Mouse (Mus musculus) kidney, postnatal 0 days (tissue): ENCODE measurements around the gene Tnip1. TPM values are rescaled to one million over a fixed set of nuclear protein-coding genes. Genes with fewer than 3 reads are reported as not detected.

Experiments
- ATAC-seq: fragments of 200-750 bp; cut with Nextera tagmentation; replicated peaks from 2 replicates; pipeline ENCODE4 v1.8.0; 2017; ENCODE audit warnings: low read depth, moderate number of reproducible peaks, moderate TSS enrichment, moderate library complexity; ENCODE audit not compliant: low FRiP score
- DNase-seq: peaks from one replicate; pipeline ENCODE4 v3.0.0-alpha.2; 2016; ENCODE audit warnings: low spot score
- H3K27ac ChIP-seq: fragments of 300-500 bp; sonication (generic); 2 replicates; pipeline ENCODE4 v1.5.1; 2014; ENCODE audit warnings: mild to moderate bottlenecking
- H3K27me3 ChIP-seq: fragments of 300-500 bp; sonication (generic); 2 replicates; pipeline ENCODE4 v1.6.1; 2014; ENCODE audit warnings: low read length, mixed read lengths; ENCODE audit not compliant: insufficient read depth
- H3K36me3 ChIP-seq: fragments of 300-500 bp; sonication (generic); 2 replicates; pipeline ENCODE4 v1.6.1; 2014; ENCODE audit warnings: low read length, mixed read lengths; ENCODE audit not compliant: insufficient read depth
- H3K4me1 ChIP-seq: fragments of 300-500 bp; sonication (generic); replicated peaks from 2 replicates; pipeline ENCODE4 v1.6.1; 2014; ENCODE audit warnings: antibody characterized with exemption, low read length, mixed read lengths; ENCODE audit not compliant: insufficient read depth
- H3K4me2 ChIP-seq: fragments of 300-500 bp; sonication (generic); 2 replicates; pipeline ENCODE4 v1.6.1; 2014; ENCODE audit warnings: mild to moderate bottlenecking, low read length, moderate library complexity, mixed read lengths
- H3K4me3 ChIP-seq: fragments of 300-500 bp; sonication (generic); replicated peaks from 2 replicates; pipeline ENCODE4 v1.5.1; 2014; ENCODE audit warnings: low read depth, low read length
- H3K9ac ChIP-seq: fragments of 300-500 bp; sonication (generic); 2 replicates; pipeline ENCODE4 v1.6.1; 2014; ENCODE audit warnings: low read depth, low read length
- H3K9me3 ChIP-seq: fragments of 300-500 bp; sonication (generic); replicated peaks from 2 replicates; pipeline ENCODE4 v1.6.1; 2016; ENCODE audit warnings: low read length, inconsistent platforms, mixed read lengths
- CTCF ChIP-seq: IDR thresholded peaks from 2 replicates; pipeline ENCODE4 v1.5.1; 2016; ENCODE audit warnings: antibody characterized with exemption, low read depth, mild to moderate bottlenecking, moderate library complexity
- WGBS: fragments of 180-500 bp; shearing (Covaris S2); extraction: QIAGEN DNeasy Blood & Tissue Kit; methylation state at CpG from one replicate; pipeline ENCODE4 v1.1.7; 2014; 5-methylcytosine and 5-hydroxymethylcytosine counted together
- polyA plus RNA-seq: library from polyadenylated mRNA; unstranded; fragments of >200 nt; fragmentation: Nextera tagmentation; extraction: Ambion mirVana; gene quantifications from 2 replicates; pipeline ENCODE4 v1.2.1, GENCODE M21; 2015

Gene Tnip1
- polyA plus RNA-seq, 1 experiment from 2014 or later, result 17.5 TPM

DNA sequence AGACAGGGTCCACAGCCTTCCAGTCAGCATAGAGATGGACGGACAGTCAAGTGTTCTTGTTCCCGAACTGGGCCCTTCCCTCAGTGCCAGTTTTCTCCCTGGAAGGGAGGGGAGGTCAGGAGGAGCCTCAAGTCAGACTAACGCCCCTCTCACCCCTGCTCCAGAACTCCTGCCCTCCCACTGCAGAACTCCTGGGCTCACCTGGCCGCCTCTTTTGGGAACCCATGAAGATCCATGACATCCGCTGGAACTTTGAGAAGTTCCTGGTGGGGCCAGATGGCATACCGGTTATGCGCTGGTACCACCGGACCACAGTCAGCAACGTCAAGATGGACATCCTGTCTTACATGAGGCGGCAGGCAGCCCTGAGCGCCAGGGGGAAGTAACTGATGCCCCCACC is 53.4 kb downstream of the Tnip1 start:
- H3K27me3 ChIP-seq, result no peaks in the 10 kb centered on the region
- DNase-seq (no peak), ATAC-seq (no peak)
- H3K4me2 ChIP-seq, result no peak overlapping the region
- no peak overlapping the region for H3K9ac ChIP-seq
- H3K4me3 ChIP-seq, result no peak overlapping the region
- peaks cover 17% of the 10 kb centered on the region for H3K36me3 ChIP-seq
- H3K4me1 ChIP-seq, result no peaks in the 10 kb centered on the region
- 91% methylated on average over 11 of the region's 11 CpGs for WGBS
- no peaks in the 10 kb centered on the region for H3K9me3 ChIP-seq
- TF ChIP-seq CTCF, result no peak
- H3K27ac ChIP-seq, result no peak overlapping the region

DNA sequence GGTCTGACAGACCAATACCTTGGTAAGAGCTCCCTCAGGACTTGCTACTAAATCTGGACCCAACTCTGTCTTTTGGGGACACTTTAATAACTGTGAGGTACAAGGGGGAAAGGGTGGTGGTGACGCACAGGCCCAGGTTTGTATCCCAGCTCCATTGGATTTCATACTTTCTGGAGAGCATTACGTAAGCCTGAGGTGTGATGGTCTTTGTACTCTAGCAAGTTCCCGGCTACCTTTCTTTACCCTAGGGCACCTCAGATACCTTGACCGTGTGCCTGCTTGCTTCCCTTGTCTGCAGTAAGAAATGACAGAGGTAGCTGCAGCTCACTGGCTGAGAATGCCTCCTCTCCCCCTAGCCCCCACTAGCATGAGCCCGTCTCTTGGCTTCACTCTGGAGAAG is 55.5 kb downstream of the Tnip1 start:
- Histone ChIP-seq H3K27me3 (no peaks in the 10 kb centered on the region), H3K9ac (no peak overlapping the region), H3K4me2 (no peak overlapping the region), H3K4me3 (no peak overlapping the region), H3K9me3 (no peaks in the 10 kb centered on the region), H3K36me3 (peaks cover 14% of the 10 kb centered on the region; the same call in 1 of the 2 replicates), H3K4me1 (0 out of 2 replicates have a peak, but pooled peaks cover 4% of the 10 kb centered on the region), H3K27ac (no peak overlapping the region)
- WGBS, result 96% methylated on average over 5 of the region's 5 CpGs
- DNase-seq (no peak), ATAC-seq (no peak)
- TF ChIP-seq CTCF, result no peak

DNA sequence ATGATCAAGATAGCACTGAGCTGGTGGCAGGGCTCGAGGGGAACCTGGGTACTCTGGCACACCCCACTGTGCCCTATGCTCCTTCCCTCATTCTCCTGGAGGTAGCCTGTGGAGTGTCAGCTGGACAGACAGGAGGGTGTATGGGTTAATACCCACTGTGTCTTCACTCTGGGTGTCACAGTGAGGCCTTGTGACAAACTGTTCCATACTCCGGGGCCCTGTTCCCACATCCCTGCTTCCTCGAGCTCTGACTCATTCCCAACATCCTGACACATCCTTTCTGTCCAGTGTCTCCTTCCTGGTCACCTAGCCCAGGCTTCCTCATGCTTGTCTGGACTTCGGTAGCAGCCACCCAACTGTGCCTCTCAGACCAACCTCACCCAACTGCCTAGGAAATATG is 56.3 kb downstream of the Tnip1 start:
- H3K36me3 ChIP-seq, result peaks cover 10% of the 10 kb centered on the region; the same call in 1 of the 2 replicates
- H3K4me1 ChIP-seq, result 0 out of 2 replicates have a peak, but pooled peaks cover 4% of the 10 kb centered on the region
- ATAC-seq, result no peak
- H3K4me3 ChIP-seq, result no peak overlapping the region
- H3K27ac ChIP-seq, result 0 out of 2 replicates have a peak overlapping the region, but pooled peaks have one; percentile 60
- no peaks in the 10 kb centered on the region for H3K27me3 ChIP-seq
- H3K4me2 ChIP-seq, result no peak overlapping the region
- DNase-seq, result no peak
- no peak for TF ChIP-seq CTCF
- 0 out of 2 replicates have a peak overlapping the region, but pooled peaks have one; percentile 15 for H3K9ac ChIP-seq
- no peaks in the 10 kb centered on the region for H3K9me3 ChIP-seq
- WGBS, result 75% methylated on average over 4 of the region's 4 CpGs

DNA sequence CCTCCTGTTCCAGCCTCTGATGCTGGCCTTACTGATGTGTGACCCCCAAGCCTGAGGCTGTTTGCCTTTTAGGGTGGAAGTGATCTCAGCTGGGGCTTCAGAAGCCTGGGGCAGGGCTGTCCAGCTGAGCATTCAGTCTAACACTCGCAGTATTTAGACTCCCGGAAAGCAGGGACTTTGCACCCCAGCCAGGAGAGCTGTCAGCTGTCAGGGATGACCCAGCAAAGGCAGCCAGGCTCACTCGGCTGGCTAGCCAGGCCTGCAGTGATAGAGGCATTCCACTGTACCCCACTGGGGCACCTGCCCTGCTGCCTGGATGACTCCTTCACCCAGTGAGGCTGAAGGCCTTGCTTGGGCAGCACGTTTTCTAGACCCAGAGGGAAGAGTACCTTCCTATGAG is 56.8 kb downstream of the Tnip1 start:
- ATAC-seq, result peak; percentile 38
- Histone ChIP-seq H3K4me1 (0 out of 2 replicates have a peak, but pooled peaks cover 4% of the 10 kb centered on the region), H3K4me2 (peak overlapping the region; percentile 16; the same call in 1 of the 2 replicates), H3K9me3 (no peaks in the 10 kb centered on the region), H3K27ac (peak overlapping the region; percentile 60; the same call in 1 of the 2 replicates), H3K4me3 (no peak overlapping the region), H3K36me3 (peaks cover 8% of the 10 kb centered on the region; the same call in 1 of the 2 replicates), H3K27me3 (no peaks in the 10 kb centered on the region), H3K9ac (peak overlapping the region; percentile 15; the same call in 1 of the 2 replicates)
- 58% methylated on average over 4 of the region's 4 CpGs for WGBS
- no peak for TF ChIP-seq CTCF
- DNase-seq, result no peak

DNA sequence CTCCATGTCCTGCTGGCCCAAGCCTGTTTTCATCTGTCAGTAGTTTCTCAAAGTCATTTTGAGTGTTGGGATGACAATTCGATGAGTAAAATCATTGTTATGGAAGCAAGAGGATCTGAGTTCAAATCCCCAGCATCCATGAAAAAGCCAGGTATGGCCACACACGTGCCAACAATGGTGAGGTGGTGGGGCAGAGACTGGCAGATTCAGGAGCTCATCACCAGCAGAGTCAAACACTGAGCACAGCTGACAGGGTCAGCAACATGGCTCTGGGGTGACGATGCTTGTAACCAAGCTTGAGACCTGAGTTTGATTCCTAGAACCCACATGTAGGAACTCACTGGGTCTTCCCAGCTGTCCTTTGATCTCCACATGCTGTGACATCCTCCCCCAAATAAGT is 57.6 kb downstream of the Tnip1 start:
- peaks cover 3% of the 10 kb centered on the region; the same call in 1 of the 2 replicates for H3K36me3 ChIP-seq
- no peak for TF ChIP-seq CTCF
- H3K27ac ChIP-seq, result peak overlapping the region; percentile 60; the same call in 1 of the 2 replicates
- DNase-seq, result no peak
- 0 out of 2 replicates have a peak, but pooled peaks cover 4% of the 10 kb centered on the region for H3K4me1 ChIP-seq
- WGBS, result 89% methylated on average over 3 of the region's 3 CpGs
- no peaks in the 10 kb centered on the region for H3K27me3 ChIP-seq
- no peaks in the 10 kb centered on the region for H3K9me3 ChIP-seq
- no peak for ATAC-seq
- no peak overlapping the region for H3K4me3 ChIP-seq
- H3K4me2 ChIP-seq, result no peak overlapping the region
- H3K9ac ChIP-seq, result no peak overlapping the region

DNA sequence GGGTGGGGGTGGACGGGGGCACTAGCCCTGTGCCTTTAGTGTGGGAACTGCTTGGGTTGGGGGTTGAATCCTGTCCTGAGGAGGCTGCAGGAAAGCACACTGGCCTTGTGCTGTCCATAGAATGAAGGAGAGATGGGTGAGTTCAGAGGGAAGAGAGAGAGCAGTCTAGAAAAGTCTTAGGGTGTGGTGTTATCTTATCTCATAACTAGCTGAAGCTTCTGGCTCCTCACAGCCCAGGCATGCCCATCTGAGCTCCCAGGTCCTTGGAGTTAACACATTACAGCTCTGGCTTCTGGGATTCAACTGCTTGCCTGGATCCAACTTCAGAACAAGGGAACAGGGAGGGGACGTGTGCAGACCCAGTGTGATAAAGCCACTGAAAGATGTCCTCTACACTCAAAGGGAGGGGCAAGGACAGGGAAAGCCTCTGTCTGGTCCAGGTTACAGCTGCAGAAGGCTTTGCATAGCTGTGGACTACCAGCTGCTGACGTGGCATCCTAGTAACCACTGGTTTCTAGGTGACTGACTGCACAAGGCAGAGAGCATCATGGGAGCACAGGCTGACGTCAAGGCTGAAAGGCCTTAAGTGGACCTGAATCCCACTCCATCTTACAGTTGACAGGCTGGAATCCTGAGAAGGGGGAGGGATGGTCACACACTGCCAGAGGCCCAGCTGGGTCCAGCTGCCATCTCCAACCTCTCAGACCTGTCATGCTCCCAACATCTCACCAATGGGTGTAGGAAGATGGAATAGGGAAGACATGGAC is 58.6 kb downstream of the Tnip1 start:
- ATAC-seq (peak; percentile 50), DNase-seq (peak; percentile 60)
- H3K4me1 ChIP-seq, result 0 out of 2 replicates have a peak, but pooled peaks cover 4% of the 10 kb centered on the region
- 57% methylated on average over 4 of the region's 4 CpGs for WGBS
- H3K27ac ChIP-seq, result peak overlapping the region; percentile 60; the same call in 1 of the 2 replicates
- H3K36me3 ChIP-seq, result no peaks in the 10 kb centered on the region
- peak overlapping the region; percentile 90 for H3K4me2 ChIP-seq
- no peak for TF ChIP-seq CTCF
- 0 out of 2 replicates have a peak overlapping the region, but pooled peaks have one; percentile 48 for H3K4me3 ChIP-seq
- no peaks in the 10 kb centered on the region for H3K9me3 ChIP-seq
- peak overlapping the region; percentile 57; the same call in 1 of the 2 replicates for H3K9ac ChIP-seq
- H3K27me3 ChIP-seq, result no peaks in the 10 kb centered on the region
